Mouse (Mus musculus) olfactory bulb, adult 2 months (tissue): ENCODE measurements around the gene Zfp536.

Experiments used
- CTCF ChIP-seq: fragments of 200-500 bp; IDR thresholded peaks from 2 replicates; pipeline ENCODE4 v1.5.1; 2012; ENCODE audit warnings: low read depth, mild to moderate bottlenecking, low read length, moderate library complexity; ENCODE audit not compliant: insufficient read depth
- POLR2A ChIP-seq: fragments of 200-500 bp; IDR thresholded peaks from 2 replicates; pipeline ENCODE4 v1.6.1; 2012; ENCODE audit warnings: mild to moderate bottlenecking, low read depth, low read length, moderate library complexity; ENCODE audit not compliant: insufficient read depth

- TF ChIP-seq CTCF (no peak), POLR2A (no peak)
Measured at GRCm38 (mm10) chr7:37623903-37624758, 149.3 kb downstream of the Zfp536 start.
